Comparison of ENCODE assay signal across 9 mouse cellular contexts in the genomic region with DNA sequence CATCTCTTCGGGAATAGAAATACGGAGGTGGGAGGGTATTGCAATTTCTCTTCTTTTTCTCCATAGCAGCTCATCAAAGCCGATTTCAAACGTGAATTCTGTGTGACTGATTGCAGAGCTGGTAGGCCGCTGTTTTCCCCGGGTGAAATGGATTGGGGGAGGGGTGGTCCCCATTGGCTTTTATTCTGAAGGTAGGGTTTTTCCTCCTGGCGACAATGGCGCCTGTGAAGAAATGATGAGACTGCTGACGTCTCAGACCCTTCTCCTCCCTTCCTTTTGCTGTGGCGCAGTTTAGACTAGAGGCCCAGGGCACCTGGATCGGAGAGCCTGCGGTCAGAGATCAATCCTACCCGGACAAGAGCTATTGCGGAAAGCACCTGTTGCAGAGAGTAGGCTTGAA. TPM values are rescaled to one million over a fixed set of nuclear protein-coding genes. Genes with fewer than 3 reads are reported as not detected.
DNase-seq lines count a peak whose midpoint lies in the region; ATAC-seq and TF ChIP-seq lines count a peak whose summit lies in the region.
"Had no signal": no experiment of that assay in that cellular context is flagged by ENCODE, and none has a peak within 500 bp of the region (broad histone marks: within the 10 kb centered on the region; RNA-seq: fewer than 3 reads in every experiment).

No protein-coding gene starts in this region.

- WGBS in limb, embryonic 10.5 days = 26% methylated on average over 11 of the region's 14 CpGs
- WGBS in stomach, embryonic 15.5 days = 48% methylated on average over 14 of the region's 14 CpGs

- no peak for TF ChIP-seq CTCF in gastrocnemius, adult 2 months (IDR thresholded peaks at IDR 0.05)

- peak overlapping the region; percentile 73; the same call in 1 of the 2 replicates for H3K27ac ChIP-seq in limb, embryonic 10.5 days
- no peak overlapping the region for H3K27ac ChIP-seq in stomach, embryonic 15.5 days
- H3K27ac ChIP-seq in gastrocnemius, adult 2 months = no peak overlapping the region

- ATAC-seq in stomach, embryonic 15.5 days (ENCODE audit: insufficient read depth, low FRiP score, low read depth) = no peak

- no peaks in the 10 kb centered on the region for H3K36me3 ChIP-seq in limb, embryonic 10.5 days
- H3K36me3 ChIP-seq in stomach, embryonic 15.5 days = no peaks in the 10 kb centered on the region

- H3K9ac ChIP-seq in stomach, embryonic 15.5 days = no peak overlapping the region

- no peaks in the 10 kb centered on the region for H3K9me3 ChIP-seq in limb, embryonic 10.5 days (replicated peaks)
- no peaks in the 10 kb centered on the region for H3K9me3 ChIP-seq in stomach, embryonic 15.5 days

- H3K4me1 ChIP-seq in limb, embryonic 10.5 days = no peaks in the 10 kb centered on the region
- H3K4me1 ChIP-seq in stomach, embryonic 15.5 days = no peaks in the 10 kb centered on the region

- peak; percentile 36 for DNase-seq in embryo, embryonic 10.5 days (ENCODE audit: low spot score)
- DNase-seq in embryo, embryonic 10 days (ENCODE audit: low spot score) = no peak
- DNase-seq in thymus, postnatal 4 days = peak; percentile 9
- DNase-seq in thymus, postnatal 14 days = no peak
- DNase-seq in limb, embryonic 10.5 days (ENCODE audit: low spot score) = no peak
- DNase-seq in gastrocnemius, postnatal 10 days = no peak
- no peak for DNase-seq in gastrocnemius, adult 2 months

- H3K4me2 ChIP-seq in stomach, embryonic 15.5 days = peak overlapping the region; percentile 70

- peak overlapping the region; percentile 52 for H3K4me3 ChIP-seq in limb, embryonic 10.5 days
- H3K4me3 ChIP-seq in stomach, embryonic 15.5 days (replicated peaks) = peak overlapping the region; percentile 38; the same call in 1 of the 2 replicates
- no peak overlapping the region for H3K4me3 ChIP-seq in gastrocnemius, adult 2 months
- H3K4me3 ChIP-seq: myocyte had no signal

- intact Hi-C loops in gastrocnemius, adult 2 months (cut with DNase I) = no loop called here

- peaks cover 74% of the 10 kb centered on the region for H3K27me3 ChIP-seq in limb, embryonic 10.5 days (ENCODE audit: low read depth, poor library complexity, severe bottlenecking)
- no peaks in the 10 kb centered on the region for H3K27me3 ChIP-seq in stomach, embryonic 15.5 days (replicated peaks)

RNA-seq across cellular contexts. Expression of a gene that starts 0.7 kb away (rescaled TPM):
- polyA plus RNA-seq in limb, embryonic 10.5 days (2016; fragmentation: Nextera tagmentation; extraction: Ambion mirVana) = 15.8 and 32.4 TPM in 2 replicates
- 17.5 and 18.2 TPM in 2 replicates for polyA plus RNA-seq in stomach, embryonic 15.5 days (2015; fragmentation: Nextera tagmentation; extraction: Ambion mirVana)
- under 1 TPM; 0.49 to 0.68 TPM for total RNA-seq in gastrocnemius, postnatal 10 days (2021)
- under 1 TPM in 1 of 2 experiments, not detected in 1; 0.11 TPM for total RNA-seq in gastrocnemius, adult 2 months (2021)

RNA-seq across cellular contexts. Expression of a gene that starts 17.0 kb away (rescaled TPM):
- 13.5 and 19.8 TPM in 2 replicates for polyA plus RNA-seq in limb, embryonic 10.5 days (2016; fragmentation: Nextera tagmentation; extraction: Ambion mirVana)
- polyA plus RNA-seq in stomach, embryonic 15.5 days (2015; fragmentation: Nextera tagmentation; extraction: Ambion mirVana) = 24.8 and 26.4 TPM in 2 replicates
- total RNA-seq in gastrocnemius, postnatal 10 days (2021) = 1 to 10 TPM; 3.2 to 5.9 TPM
- total RNA-seq in gastrocnemius, adult 2 months (2021) = 1 to 10 TPM in 1 of 2 experiments, not detected in 1; 2.4 TPM
- polyA plus RNA-seq: myocyte had no signal

RNA-seq across cellular contexts. Expression of a gene that starts 17.0 kb away (rescaled TPM):
- polyA plus RNA-seq in limb, embryonic 10.5 days (2016; fragmentation: Nextera tagmentation; extraction: Ambion mirVana) = 3.3 and 5.0 TPM in 2 replicates
- 5.5 and 5.7 TPM in 2 replicates for polyA plus RNA-seq in stomach, embryonic 15.5 days (2015; fragmentation: Nextera tagmentation; extraction: Ambion mirVana)
- total RNA-seq in gastrocnemius, postnatal 10 days (2021) = not detected
- under 1 TPM in 1 of 2 experiments, not detected in 1; 0.75 TPM for total RNA-seq in gastrocnemius, adult 2 months (2021)
- polyA plus RNA-seq: myocyte had no signal

RNA-seq across cellular contexts. Expression of a gene that starts 18.3 kb away (rescaled TPM):
- polyA plus RNA-seq in limb, embryonic 10.5 days (2016; fragmentation: Nextera tagmentation; extraction: Ambion mirVana) = 25.1 and 49.5 TPM in 2 replicates
- polyA plus RNA-seq in stomach, embryonic 15.5 days (2015; fragmentation: Nextera tagmentation; extraction: Ambion mirVana) = 41.3 and 52.1 TPM in 2 replicates
- 10 to 100 TPM in 1 of 2 experiments, 1 to 10 TPM in 1; 6.0 to 11.6 TPM for total RNA-seq in gastrocnemius, postnatal 10 days (2021)
- total RNA-seq in gastrocnemius, adult 2 months (2021) = 10 to 100 TPM in 1 of 2 experiments, 1 to 10 TPM in 1; 5.1 to 10.7 TPM
- polyA plus RNA-seq: myocyte had no signal

RNA-seq across cellular contexts. Expression of a gene that starts 44.5 kb away (rescaled TPM):
- 12.9 and 13.7 TPM in 2 replicates for polyA plus RNA-seq in limb, embryonic 10.5 days (2016; fragmentation: Nextera tagmentation; extraction: Ambion mirVana)
- 9.0 and 9.2 TPM in 2 replicates for polyA plus RNA-seq in stomach, embryonic 15.5 days (2015; fragmentation: Nextera tagmentation; extraction: Ambion mirVana)
- total RNA-seq in gastrocnemius, postnatal 10 days (2021) = 1 to 10 TPM; 4.1 to 6.4 TPM
- total RNA-seq in gastrocnemius, adult 2 months (2021) = 1 to 10 TPM; 1.8 to 4.0 TPM

Comparison
In these comparisons a context has a peak if more than half of its experiments do, and no peak if none do; other contexts are left out.
1. DNase-seq: peak in embryo, embryonic 10.5 days (single experiment) and thymus, postnatal 4 days (single experiment); none in embryo, embryonic 10 days (single experiment), thymus, postnatal 14 days (single experiment), limb, embryonic 10.5 days (single experiment), gastrocnemius, postnatal 10 days (single experiment) and gastrocnemius, adult 2 months (single experiment).